In the genomic region with DNA sequence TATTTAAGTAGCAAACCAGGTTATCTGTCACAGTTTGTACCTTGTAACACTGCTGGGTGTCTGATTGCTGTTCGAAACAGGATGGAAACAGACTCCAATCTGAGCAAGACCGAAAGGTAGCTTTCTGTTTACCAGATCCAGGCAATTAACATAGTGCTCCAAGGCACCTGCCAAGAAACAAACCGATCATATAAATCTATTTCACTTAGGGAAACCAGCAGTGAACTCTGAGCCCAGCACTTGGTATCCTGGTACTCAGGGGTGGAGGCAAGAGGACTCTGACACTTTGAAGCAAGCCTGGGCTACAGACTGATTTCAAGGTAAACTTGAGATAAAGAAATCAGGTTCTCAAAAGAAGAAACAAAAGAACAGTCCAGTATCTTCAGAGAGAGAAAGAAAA, we compare ENCODE assay signal across 14 mouse cellular contexts. TPM values are rescaled to one million over a fixed set of nuclear protein-coding genes. Genes with fewer than 3 reads are reported as not detected.
DNase-seq lines count a peak whose midpoint lies in the region; ATAC-seq and TF ChIP-seq lines count a peak whose summit lies in the region.
"Had no signal": no experiment of that assay in that cellular context is flagged by ENCODE, and none has a peak within 500 bp of the region (broad histone marks: within the 10 kb centered on the region; RNA-seq: fewer than 3 reads in every experiment).

No protein-coding gene starts in this region.

- H3K4me1 ChIP-seq in kidney, embryonic 16.5 days (ENCODE audit: insufficient read depth, low read length), result peaks cover 11% of the 10 kb centered on the region; the same call in 1 of the 2 replicates
- H3K4me1 ChIP-seq in MEL (ENCODE audit: control insufficient read depth in 1 of 2, insufficient read depth in 2 of 2, low read length in 2 of 2), result peaks cover 3 to 7% of the 10 kb centered on the region in 2 experiments; a peak in 3 of 4 replicates
- H3K4me1 ChIP-seq in thymus, adult 2 months (replicated peaks; ENCODE audit: control insufficient read depth, insufficient read depth, low read length), result no peaks in the 10 kb centered on the region
- H3K4me1 ChIP-seq: neural tube, embryonic 12.5 days had no signal

- no peak overlapping the region for H3K9ac ChIP-seq in kidney, embryonic 16.5 days (replicated peaks; ENCODE audit: low read length)
- peak overlapping the region; percentile 92 for H3K9ac ChIP-seq in MEL (ENCODE audit: control insufficient read depth, low read depth, low read length, poor library complexity, severe bottlenecking)
- H3K9ac ChIP-seq: heart, embryonic 12.5 days; hindbrain, embryonic 14.5 days; neural tube, embryonic 12.5 days had no signal

- no peak for TF ChIP-seq POLR2A in MEL (IDR thresholded peaks at IDR 0.05; ENCODE audit: control insufficient read depth in 1 of 2, insufficient read depth in 1 of 2, low read depth in 1 of 2, low read length in 2 of 2, poor library complexity in 1 of 2)
- no peak for TF ChIP-seq POLR2A in thymus, adult 2 months (IDR thresholded peaks at IDR 0.05; ENCODE audit: control insufficient read depth, extremely low read depth, insufficient read depth, low read length, poor library complexity)

- peak; percentile 30 for DNase-seq in kidney, adult 18-20 months
- no peak for DNase-seq in MEL (ENCODE audit: low read depth, low spot score)
- DNase-seq in kidney, postnatal 14 days, result peak; percentile 33
- DNase-seq in naive thymus-derived CD4-positive, alpha-beta T cell, adult 2 months (ENCODE audit: low read depth), result peak; percentile 52
- DNase-seq in thymus, adult 2 months, result no peak
- DNase-seq in urinary bladder, postnatal 4 days (ENCODE audit: low spot score in 2 of 2), result no peak
- no peak for DNase-seq in urinary bladder, postnatal 14 days (ENCODE audit: low spot score)
- DNase-seq: cerebellum, adult 11-12 months; layer of hippocampus, adult 9-11 months had no signal

- TF ChIP-seq RAD21 in MEL (IDR thresholded peaks at IDR 0.05; ENCODE audit: low read depth, low read length), result no peak

- no peaks in the 10 kb centered on the region for H3K9me3 ChIP-seq in kidney, embryonic 16.5 days (ENCODE audit: low read length)
- no peaks in the 10 kb centered on the region for H3K9me3 ChIP-seq in MEL (replicated peaks; ENCODE audit: insufficient read depth, low read length)
- H3K9me3 ChIP-seq: forebrain, embryonic 10.5 days; heart, embryonic 12.5 days; neural tube, embryonic 12.5 days had no signal

- H3K79me2 ChIP-seq in MEL (ENCODE audit: control insufficient read depth, insufficient read depth, low read length, poor library complexity), result peaks cover 21% of the 10 kb centered on the region

- no peak overlapping the region for H3K4me2 ChIP-seq in kidney, embryonic 16.5 days (replicated peaks; ENCODE audit: low read depth, low read length)
- H3K4me2 ChIP-seq: heart, embryonic 12.5 days; neural tube, embryonic 12.5 days had no signal

- H3K36me3 ChIP-seq in kidney, embryonic 16.5 days (ENCODE audit: insufficient read depth, low read length), result peaks cover 50% of the 10 kb centered on the region
- peaks cover 21 to 25% of the 10 kb centered on the region in 2 experiments for H3K36me3 ChIP-seq in MEL (ENCODE audit: control insufficient read depth in 1 of 2, insufficient read depth in 2 of 2, low read length in 2 of 2)
- H3K36me3 ChIP-seq in thymus, adult 2 months (ENCODE audit: control insufficient read depth, insufficient read depth, low read length), result peaks cover 59% of the 10 kb centered on the region

- no peak overlapping the region for H3K4me3 ChIP-seq in kidney, embryonic 16.5 days (ENCODE audit: low read length)
- H3K4me3 ChIP-seq in MEL (ENCODE audit: control insufficient read depth in 1 of 2, insufficient read depth in 1 of 2, low read depth in 2 of 2, low read length in 2 of 2), result peak overlapping the region in 1 of 2 experiments; percentile 17; a peak in 2 of 4 replicates
- H3K4me3 ChIP-seq in thymus, adult 2 months (ENCODE audit: control insufficient read depth, insufficient read depth, low read length), result no peak overlapping the region
- H3K4me3 ChIP-seq: heart, embryonic 12.5 days; neural tube, embryonic 12.5 days had no signal

- no peak for ATAC-seq in kidney, embryonic 16.5 days (ENCODE audit: low FRiP score, low TSS enrichment)

- TF ChIP-seq CTCF in MEL (IDR thresholded peaks at IDR 0.05 in 2 of 3, conservative IDR thresholded peaks at IDR 0.05 in 1 of 3; ENCODE audit: control insufficient read depth in 1 of 3, insufficient read depth in 1 of 3, low read depth in 2 of 3, low read length in 3 of 3, poor library complexity in 1 of 3, severe bottlenecking in 1 of 3), result no peak
- no peak for TF ChIP-seq CTCF in thymus, adult 2 months (IDR thresholded peaks at IDR 0.05; ENCODE audit: borderline replicate concordance, control insufficient read depth, extremely low read depth, insufficient read depth, low read length, poor library complexity)

- 86% methylated on average over 3 of the region's 3 CpGs for WGBS in kidney, embryonic 16.5 days
- WGBS in thymus, adult 2 months, result 86% methylated on average over 3 of the region's 3 CpGs

- no peaks in the 10 kb centered on the region for H3K27me3 ChIP-seq in kidney, embryonic 16.5 days (ENCODE audit: insufficient read depth, low read length)
- H3K27me3 ChIP-seq in MEL (ENCODE audit: control insufficient read depth in 1 of 2, insufficient read depth in 2 of 2, low read length in 2 of 2), result no peaks in the 10 kb centered on the region
- H3K27me3 ChIP-seq in thymus, adult 2 months (ENCODE audit: control insufficient read depth, insufficient read depth, low read length), result no peaks in the 10 kb centered on the region
- H3K27me3 ChIP-seq: heart, embryonic 12.5 days; neural tube, embryonic 12.5 days had no signal

- H3K27ac ChIP-seq in kidney, embryonic 16.5 days (ENCODE audit: low read length), result no peak overlapping the region
- no peak overlapping the region for H3K27ac ChIP-seq in MEL (ENCODE audit: control insufficient read depth, low read depth, low read length)
- no peak overlapping the region for H3K27ac ChIP-seq in thymus, adult 2 months (ENCODE audit: control insufficient read depth, insufficient read depth, low read length)
- H3K27ac ChIP-seq: forebrain, embryonic 10.5 days; hindbrain, embryonic 14.5 days; neural tube, embryonic 12.5 days had no signal

- no peak for TF ChIP-seq EP300 in MEL (IDR thresholded peaks at IDR 0.05; ENCODE audit: low read depth in 1 of 2, low read length in 2 of 2)

TF ChIP-seq in MEL, 35 proteins besides CTCF, POLR2A, EP300 and RAD21 (continues in another document):
- TF ChIP-seq POLR2AphosphoS2 (IDR thresholded peaks at IDR 0.05; ENCODE audit: low read length), result no peak
- TF ChIP-seq NRF1 (IDR thresholded peaks at IDR 0.05; ENCODE audit: insufficient read depth, low read depth, low read length, poor library complexity, severe bottlenecking), result no peak
- TF ChIP-seq NELFE (IDR thresholded peaks at IDR 0.05; ENCODE audit: low read depth, low read length), result no peak
- TF ChIP-seq BHLHE40 (IDR thresholded peaks at IDR 0.05; ENCODE audit: borderline replicate concordance, low read depth, low read length), result no peak
- no peak for TF ChIP-seq SMC3 (IDR thresholded peaks at IDR 0.05; ENCODE audit: low read depth, low read length)
- TF ChIP-seq RCOR1 (IDR thresholded peaks at IDR 0.05; ENCODE audit: low read depth, low read length), result no peak
- no peak for TF ChIP-seq CHD2 (IDR thresholded peaks at IDR 0.05; ENCODE audit: low read length)
- TF ChIP-seq ZMIZ1 (IDR thresholded peaks at IDR 0.05; ENCODE audit: low read depth, low read length), result no peak
- TF ChIP-seq GATA1 (IDR thresholded peaks at IDR 0.05; ENCODE audit: low read depth, low read length), result no peak
- TF ChIP-seq USF1 (IDR thresholded peaks at IDR 0.05; ENCODE audit: low read depth, low read length), result no peak
- no peak for TF ChIP-seq MEF2A (IDR thresholded peaks at IDR 0.05; ENCODE audit: extremely low read depth, insufficient replicate concordance, low read depth, low read length, poor library complexity, severe bottlenecking)
- TF ChIP-seq POLR2AphosphoS5 (IDR thresholded peaks at IDR 0.05; ENCODE audit: borderline replicate concordance, low read depth, low read length), result no peak
- TF ChIP-seq USF2 (IDR thresholded peaks at IDR 0.05; ENCODE audit: borderline replicate concordance in 1 of 2, insufficient read depth in 1 of 2, low read depth in 1 of 2, low read length in 2 of 2), result no peak
- TF ChIP-seq TAL1 (IDR thresholded peaks at IDR 0.05; ENCODE audit: low read length), result no peak

RNA-seq across cellular contexts. Expression of a gene that starts 1.9 kb away (rescaled TPM):
- polyA plus RNA-seq in kidney, embryonic 16.5 days (2015; fragmentation: Nextera tagmentation; extraction: Ambion mirVana), result 9.7 and 10.6 TPM in 2 replicates
- total RNA-seq in MEL (2012; rRNA removed), result 9.2 and 10.7 TPM in 2 replicates
- 1 to 10 TPM in 1 of 2 experiments, not detected in 1; 6.3 TPM for polyA plus RNA-seq in MEL (2012; ENCODE audit: insufficient read depth in 1 of 2, insufficient read length in 2 of 2, low read depth in 1 of 2, low replicate concordance in 2 of 2, missing spikeins in 1 of 2)
- 11.1 and 11.8 TPM in 2 replicates for polyA plus RNA-seq in thymus, adult 2 months (2012; rRNA removed)

RNA-seq across cellular contexts. Expression of a gene that starts 11.6 kb away (rescaled TPM):
- polyA plus RNA-seq in kidney, embryonic 16.5 days (2015; fragmentation: Nextera tagmentation; extraction: Ambion mirVana), result 369 and 372 TPM in 2 replicates
- 338 and 358 TPM in 2 replicates for total RNA-seq in MEL (2012; rRNA removed)
- 1,000 to 10,000 TPM in 1 of 2 experiments, 100 to 1,000 TPM in 1; 748 to 3,269 TPM for polyA plus RNA-seq in MEL (2012; ENCODE audit: insufficient read depth in 1 of 2, insufficient read length in 2 of 2, low read depth in 1 of 2, low replicate concordance in 2 of 2, missing spikeins in 1 of 2)
- polyA plus RNA-seq in thymus, adult 2 months (2012; rRNA removed), result 722 and 855 TPM in 2 replicates

RNA-seq across cellular contexts. Expression of a gene that starts 11.7 kb away (rescaled TPM):
- 21.9 and 24.4 TPM in 2 replicates for polyA plus RNA-seq in kidney, embryonic 16.5 days (2015; fragmentation: Nextera tagmentation; extraction: Ambion mirVana)
- total RNA-seq in MEL (2012; rRNA removed), result 11.2 and 11.6 TPM in 2 replicates
- 10 to 100 TPM in 1 of 2 experiments, not detected in 1; 12.9 TPM for polyA plus RNA-seq in MEL (2012; ENCODE audit: insufficient read depth in 1 of 2, insufficient read length in 2 of 2, low read depth in 1 of 2, low replicate concordance in 2 of 2, missing spikeins in 1 of 2)
- polyA plus RNA-seq in thymus, adult 2 months (2012; rRNA removed), result 9.0 and 10.4 TPM in 2 replicates

RNA-seq across cellular contexts. Expression of a gene that starts 26.4 kb away (rescaled TPM):
- polyA plus RNA-seq in kidney, embryonic 16.5 days (2015; fragmentation: Nextera tagmentation; extraction: Ambion mirVana), result 1.1 and 1.2 TPM in 2 replicates
- total RNA-seq in MEL (2012; rRNA removed), result not detected in 2 replicates
- under 1 TPM in 1 of 2 experiments, not detected in 1; 0.26 TPM for polyA plus RNA-seq in MEL (2012; ENCODE audit: insufficient read depth in 1 of 2, insufficient read length in 2 of 2, low read depth in 1 of 2, low replicate concordance in 2 of 2, missing spikeins in 1 of 2)
- 2.8 and 3.6 TPM in 2 replicates for polyA plus RNA-seq in thymus, adult 2 months (2012; rRNA removed)

RNA-seq across cellular contexts. Expression of a gene that starts 27.0 kb away (rescaled TPM):
- 74.9 and 75.5 TPM in 2 replicates for polyA plus RNA-seq in kidney, embryonic 16.5 days (2015; fragmentation: Nextera tagmentation; extraction: Ambion mirVana)
- total RNA-seq in MEL (2012; rRNA removed), result 0.12 and 0.20 TPM in 2 replicates
- polyA plus RNA-seq in MEL (2012; ENCODE audit: insufficient read depth in 1 of 2, insufficient read length in 2 of 2, low read depth in 1 of 2, low replicate concordance in 2 of 2, missing spikeins in 1 of 2), result under 1 TPM in 1 of 2 experiments, not detected in 1; 0.14 TPM
- polyA plus RNA-seq in thymus, adult 2 months (2012; rRNA removed), result 56.6 and 57.9 TPM in 2 replicates

Comparison
In these comparisons a context has a peak if more than half of its experiments do, and no peak if none do; other contexts are left out.
1. DNase-seq: peak in kidney, adult 18-20 months (single experiment), kidney, postnatal 14 days (single experiment) and naive thymus-derived CD4-positive, alpha-beta T cell, adult 2 months (single experiment); none in MEL (single experiment), thymus, adult 2 months (single experiment), urinary bladder, postnatal 4 days (0 of 2) and urinary bladder, postnatal 14 days (single experiment).